Mouse (Mus musculus): ENCODE results near the gene Cd248.

The Cd248 gene

DNA sequence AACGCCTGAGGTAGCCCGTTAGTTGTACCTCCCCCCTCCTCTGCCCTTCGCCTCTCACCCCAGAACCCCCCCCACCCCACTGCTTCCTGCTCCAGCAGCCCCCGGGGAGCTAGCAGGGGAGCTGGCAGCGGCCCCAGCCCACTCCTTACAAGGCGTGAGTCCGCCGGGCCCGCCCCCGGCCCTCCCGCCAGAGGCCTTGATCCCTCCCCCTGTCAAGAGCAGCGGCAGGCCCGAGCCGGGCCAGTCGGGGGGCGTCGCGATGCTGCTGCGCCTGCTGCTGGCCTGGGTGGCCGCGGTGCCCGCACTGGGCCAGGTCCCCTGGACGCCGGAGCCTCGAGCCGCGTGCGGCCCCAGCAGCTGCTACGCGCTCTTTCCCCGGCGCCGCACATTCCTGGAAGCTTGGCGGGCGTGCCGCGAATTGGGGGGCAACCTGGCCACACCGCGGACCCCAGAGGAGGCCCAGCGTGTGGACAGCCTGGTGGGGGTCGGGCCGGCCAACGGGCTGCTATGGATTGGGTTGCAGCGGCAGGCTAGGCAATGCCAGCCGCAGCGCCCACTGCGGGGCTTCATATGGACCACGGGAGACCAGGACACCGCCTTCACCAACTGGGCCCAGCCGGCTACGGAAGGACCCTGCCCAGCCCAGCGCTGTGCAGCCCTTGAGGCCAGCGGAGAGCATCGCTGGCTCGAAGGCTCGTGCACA lies at the start of gene Cd248:
Cd248 (plus strand) TSS at position 212 of the 703 bp plus-strand sequence.
- DNase-seq (ENCODE audit: low read depth, low spot score), result peak; percentile 50
- H3K27me3 ChIP-seq (ENCODE audit: control insufficient read depth, insufficient read depth, low read length, poor library complexity, severe bottlenecking), result peaks cover 2% of the 10 kb centered on the region; the same call in 1 of the 2 replicates
- no peaks in the 10 kb centered on the region for H3K36me3 ChIP-seq (ENCODE audit: control insufficient read depth, insufficient read depth, low read length, poor library complexity, severe bottlenecking)

DNA sequence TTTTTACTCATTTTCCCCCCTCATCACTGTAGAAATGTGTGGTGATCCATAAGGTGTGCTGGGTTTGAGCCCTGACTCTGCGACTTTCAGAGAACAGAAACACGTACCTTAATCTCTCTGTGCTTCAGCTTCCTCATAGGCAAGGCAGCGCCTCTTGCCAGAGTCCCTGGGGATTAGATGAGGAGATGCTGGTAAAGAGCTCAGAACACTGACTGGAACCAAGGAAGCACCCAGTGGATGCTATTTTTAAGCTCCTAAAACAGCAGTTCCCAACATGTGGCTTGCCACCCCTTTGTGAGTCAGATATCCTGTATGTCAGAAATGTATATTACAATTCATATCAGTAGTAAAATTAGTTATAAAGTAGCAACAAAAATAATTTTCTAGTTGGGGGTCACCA lies 49.7 kb upstream of the Cd248 start:
- DNase-seq (ENCODE audit: low read depth, low spot score), result no peak
- Histone ChIP-seq H3K36me3 (ENCODE audit: control insufficient read depth, insufficient read depth, low read length, poor library complexity, severe bottlenecking) (no peaks in the 10 kb centered on the region), H3K27me3 (ENCODE audit: control insufficient read depth, insufficient read depth, low read length, poor library complexity, severe bottlenecking) (no peaks in the 10 kb centered on the region)

DNA sequence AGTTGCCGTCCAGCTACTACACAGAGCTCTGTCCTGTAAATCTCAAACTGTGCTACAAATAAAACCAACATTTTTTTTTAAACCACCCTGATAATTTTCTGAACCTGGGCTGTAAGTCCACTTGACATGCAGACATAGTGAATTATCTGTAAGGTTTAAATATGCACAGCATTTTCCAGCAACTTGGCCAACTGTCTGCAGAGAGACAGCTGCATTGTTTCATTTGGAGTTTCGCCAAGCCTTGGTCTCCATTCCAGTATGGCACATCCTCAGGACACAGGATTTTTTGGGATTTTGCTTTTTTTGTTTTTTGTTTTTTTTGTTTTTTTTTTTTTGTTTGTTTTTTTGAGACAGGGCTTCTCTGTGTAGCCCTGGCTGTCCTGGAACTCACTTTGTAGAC lies 46.5 kb upstream of the Cd248 start:
- H3K27me3 ChIP-seq (ENCODE audit: control insufficient read depth, insufficient read depth, low read length, poor library complexity, severe bottlenecking), result no peaks in the 10 kb centered on the region
- DNase-seq (ENCODE audit: low read depth, low spot score), result no peak
- H3K36me3 ChIP-seq (ENCODE audit: control insufficient read depth, insufficient read depth, low read length, poor library complexity, severe bottlenecking), result no peaks in the 10 kb centered on the region

DNA sequence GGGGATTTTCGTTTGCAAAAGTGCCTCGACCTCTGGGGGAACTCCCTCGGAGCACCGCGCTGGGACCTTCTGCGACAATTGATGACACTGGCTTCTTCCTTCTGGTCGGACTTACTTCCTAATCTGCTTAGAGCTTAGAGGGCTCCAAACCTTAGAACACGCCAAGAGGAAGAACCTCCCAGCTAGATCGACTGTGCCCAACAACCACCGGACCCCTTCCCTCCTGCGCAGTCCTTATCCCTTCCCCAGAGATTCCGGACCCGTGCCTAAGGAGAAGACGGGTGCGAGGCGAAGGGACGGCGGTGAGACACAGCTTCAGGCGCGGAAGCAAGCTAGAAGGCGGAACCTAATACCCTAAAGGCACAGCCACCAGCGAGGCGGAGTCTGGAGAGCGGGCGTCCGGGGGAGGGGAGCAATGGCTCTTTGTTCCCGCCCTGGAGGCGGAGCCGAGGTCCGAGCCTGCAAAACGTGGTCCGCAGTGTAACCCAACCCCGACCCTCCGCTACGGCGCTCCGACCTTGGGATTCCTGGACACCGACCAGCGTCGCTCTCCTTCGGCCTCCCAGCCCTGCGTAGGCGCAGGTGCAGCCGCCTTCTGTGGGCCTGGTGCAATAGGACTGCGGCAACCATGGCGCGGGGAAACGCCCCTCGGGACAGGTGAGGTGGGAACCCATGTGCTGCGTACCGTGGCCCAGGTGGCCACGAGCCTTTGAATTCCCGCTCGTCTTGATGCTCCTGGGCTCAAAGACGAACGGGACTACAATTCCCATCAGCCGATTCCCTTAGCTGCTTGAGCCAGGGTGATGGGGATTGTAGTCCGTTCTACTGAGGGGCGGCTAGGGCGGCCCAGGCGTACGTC lies 44.0 kb upstream of the Cd248 start, which contains the start of gene Slc29a2:
Slc29a2 (plus strand) TSS at position 240 of the 859 bp plus-strand sequence.
- H3K27me3 ChIP-seq (ENCODE audit: control insufficient read depth, insufficient read depth, low read length, poor library complexity, severe bottlenecking), result no peaks in the 10 kb centered on the region
- no peaks in the 10 kb centered on the region for H3K36me3 ChIP-seq (ENCODE audit: control insufficient read depth, insufficient read depth, low read length, poor library complexity, severe bottlenecking)
- peak; percentile 88 for DNase-seq (ENCODE audit: low read depth, low spot score)

DNA sequence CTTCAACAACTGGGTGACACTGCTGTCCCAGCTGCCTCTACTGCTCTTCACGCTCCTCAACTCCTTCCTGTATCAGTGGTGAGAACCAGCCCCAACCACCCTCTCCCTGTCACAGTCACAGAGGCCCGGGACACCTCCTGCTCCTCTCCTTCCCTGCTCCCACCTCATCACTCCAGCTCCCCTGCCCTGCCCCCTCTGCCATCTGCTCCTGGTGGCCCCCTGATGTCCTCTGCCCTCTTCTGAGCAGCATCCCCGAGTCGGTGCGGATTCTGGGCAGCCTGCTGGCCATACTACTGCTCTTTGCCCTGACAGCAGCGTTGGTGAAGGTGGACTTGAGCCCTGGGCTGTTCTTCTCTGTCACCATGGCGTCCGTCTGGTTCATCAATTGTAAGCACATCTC lies 41.8 kb upstream of the Cd248 start:
- H3K36me3 ChIP-seq (ENCODE audit: control insufficient read depth, insufficient read depth, low read length, poor library complexity, severe bottlenecking), result no peaks in the 10 kb centered on the region
- H3K27me3 ChIP-seq (ENCODE audit: control insufficient read depth, insufficient read depth, low read length, poor library complexity, severe bottlenecking), result no peaks in the 10 kb centered on the region
- DNase-seq (ENCODE audit: low read depth, low spot score), result no peak

DNA sequence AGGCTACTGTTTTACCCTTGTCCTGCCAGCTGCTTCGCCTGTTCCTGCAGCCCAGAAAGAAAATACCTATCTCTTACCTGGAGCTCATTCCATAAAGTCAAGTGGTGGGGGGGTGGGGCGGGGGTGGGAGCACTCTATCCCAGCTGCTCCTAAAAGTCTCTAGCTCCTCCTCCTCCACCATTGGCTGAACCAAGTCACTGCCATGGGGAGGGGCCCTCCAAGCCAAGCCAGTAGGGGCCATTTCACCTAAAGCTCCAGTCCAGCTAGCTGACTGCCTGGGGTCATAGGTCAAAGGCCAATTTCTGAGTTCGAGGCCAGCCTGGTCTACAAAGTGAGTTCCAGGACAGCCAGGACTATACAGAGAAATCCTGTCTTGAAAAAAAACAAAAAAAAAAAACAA lies 35.2 kb upstream of the Cd248 start:
- no peaks in the 10 kb centered on the region for H3K27me3 ChIP-seq (ENCODE audit: control insufficient read depth, insufficient read depth, low read length, poor library complexity, severe bottlenecking)
- no peak for DNase-seq (ENCODE audit: low read depth, low spot score)
- no peaks in the 10 kb centered on the region for H3K36me3 ChIP-seq (ENCODE audit: control insufficient read depth, insufficient read depth, low read length, poor library complexity, severe bottlenecking)

DNA sequence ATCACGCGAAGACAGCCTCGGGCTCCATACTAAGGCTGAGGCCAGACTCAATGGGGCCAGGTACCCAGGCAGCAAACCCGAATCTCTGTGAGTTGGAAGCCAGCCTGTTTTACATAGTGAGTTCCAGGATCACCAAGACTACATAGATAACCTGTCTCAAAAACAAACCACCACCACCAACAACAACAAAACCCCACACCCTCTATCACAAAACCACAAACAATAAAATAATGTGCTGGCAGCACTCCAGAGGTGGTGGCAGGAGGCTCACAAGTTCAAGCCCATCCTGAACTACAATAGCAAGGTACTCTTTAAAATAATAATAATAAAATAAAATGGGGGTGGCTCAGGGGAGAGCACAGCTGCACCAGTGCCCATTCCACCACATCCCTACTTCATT lies 31.3 kb upstream of the Cd248 start:
- H3K27me3 ChIP-seq (ENCODE audit: control insufficient read depth, insufficient read depth, low read length, poor library complexity, severe bottlenecking), result no peaks in the 10 kb centered on the region
- no peaks in the 10 kb centered on the region for H3K36me3 ChIP-seq (ENCODE audit: control insufficient read depth, insufficient read depth, low read length, poor library complexity, severe bottlenecking)
- no peak for DNase-seq (ENCODE audit: low read depth, low spot score)

DNA sequence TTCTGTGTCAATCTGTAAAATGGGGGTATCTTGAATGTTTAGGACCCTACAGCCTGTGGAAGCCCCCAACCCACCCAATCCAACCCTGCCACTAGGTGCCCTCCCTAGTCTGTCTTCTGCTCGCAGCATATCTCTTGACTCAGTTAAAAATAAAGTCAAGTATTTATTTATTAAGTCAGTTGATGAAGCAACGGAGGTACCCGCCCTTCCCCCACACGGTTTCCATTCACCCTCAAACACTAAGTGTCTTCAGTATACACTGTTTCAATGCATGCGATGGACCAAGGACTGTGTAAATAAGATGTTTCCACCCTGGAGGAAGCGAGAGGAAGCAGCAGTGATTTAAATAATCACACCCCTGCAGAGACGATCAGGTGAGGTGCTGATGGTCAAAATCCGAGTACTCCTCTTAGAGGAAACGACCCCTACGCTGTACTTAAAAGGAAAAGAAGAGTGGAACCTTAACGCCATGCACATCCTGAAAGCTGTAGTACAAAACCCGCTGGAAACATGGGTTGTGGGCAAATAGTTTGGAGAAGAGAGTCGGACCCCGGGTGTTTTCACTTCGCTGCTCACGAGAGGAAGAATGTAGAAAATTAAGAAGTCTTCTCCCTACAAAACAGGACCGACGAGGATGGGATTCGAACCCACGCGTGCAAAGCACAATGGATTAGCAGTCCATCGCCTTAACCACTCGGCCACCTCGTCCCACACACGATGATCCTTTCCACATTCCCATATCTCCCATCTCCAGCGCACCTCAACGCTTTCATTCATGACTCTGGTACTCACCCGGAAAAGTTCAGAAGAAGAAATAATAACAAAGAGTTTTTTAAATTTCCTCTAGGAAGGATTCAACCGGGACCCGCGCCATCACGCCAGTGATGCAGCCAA lies 30.0 kb upstream of the Cd248 start:
- no peaks in the 10 kb centered on the region for H3K27me3 ChIP-seq (ENCODE audit: control insufficient read depth, insufficient read depth, low read length, poor library complexity, severe bottlenecking)
- DNase-seq (ENCODE audit: low read depth, low spot score), result peak; percentile 49
- H3K36me3 ChIP-seq (ENCODE audit: control insufficient read depth, insufficient read depth, low read length, poor library complexity, severe bottlenecking), result no peaks in the 10 kb centered on the region

DNA sequence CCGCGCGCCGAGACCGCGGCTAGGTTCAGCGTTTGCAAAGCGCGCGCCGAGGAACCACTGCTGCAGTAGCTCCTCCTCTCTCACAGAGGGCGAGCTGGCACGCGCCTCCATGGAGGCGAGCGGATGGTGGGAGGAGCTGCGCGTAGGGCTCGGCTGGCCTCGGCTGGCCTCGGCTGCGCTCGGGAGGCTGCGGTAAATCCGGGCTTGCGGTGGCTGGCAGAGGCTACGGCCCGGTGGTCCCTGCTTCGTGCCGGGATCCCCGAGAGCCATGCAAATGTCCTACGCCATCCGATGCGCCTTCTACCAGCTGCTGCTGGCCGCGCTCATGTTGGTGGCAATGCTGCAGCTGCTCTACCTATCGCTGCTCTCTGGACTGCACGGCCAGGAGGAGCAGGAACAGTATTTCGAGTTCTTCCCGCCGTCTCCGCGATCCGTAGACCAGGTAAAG lies 29.1 kb upstream of the Cd248 start, which contains the start of the genes B4gat1 and AC124502.3:
B4gat1 (plus strand) TSS at position 118 of the 448 bp plus-strand sequence.
AC124502.3 (plus strand) TSS at position 183 of the 448 bp plus-strand sequence.
- DNase-seq (ENCODE audit: low read depth, low spot score), result peak; percentile 89
- Histone ChIP-seq H3K36me3 (ENCODE audit: control insufficient read depth, insufficient read depth, low read length, poor library complexity, severe bottlenecking) (no peaks in the 10 kb centered on the region), H3K27me3 (ENCODE audit: control insufficient read depth, insufficient read depth, low read length, poor library complexity, severe bottlenecking) (no peaks in the 10 kb centered on the region)

DNA sequence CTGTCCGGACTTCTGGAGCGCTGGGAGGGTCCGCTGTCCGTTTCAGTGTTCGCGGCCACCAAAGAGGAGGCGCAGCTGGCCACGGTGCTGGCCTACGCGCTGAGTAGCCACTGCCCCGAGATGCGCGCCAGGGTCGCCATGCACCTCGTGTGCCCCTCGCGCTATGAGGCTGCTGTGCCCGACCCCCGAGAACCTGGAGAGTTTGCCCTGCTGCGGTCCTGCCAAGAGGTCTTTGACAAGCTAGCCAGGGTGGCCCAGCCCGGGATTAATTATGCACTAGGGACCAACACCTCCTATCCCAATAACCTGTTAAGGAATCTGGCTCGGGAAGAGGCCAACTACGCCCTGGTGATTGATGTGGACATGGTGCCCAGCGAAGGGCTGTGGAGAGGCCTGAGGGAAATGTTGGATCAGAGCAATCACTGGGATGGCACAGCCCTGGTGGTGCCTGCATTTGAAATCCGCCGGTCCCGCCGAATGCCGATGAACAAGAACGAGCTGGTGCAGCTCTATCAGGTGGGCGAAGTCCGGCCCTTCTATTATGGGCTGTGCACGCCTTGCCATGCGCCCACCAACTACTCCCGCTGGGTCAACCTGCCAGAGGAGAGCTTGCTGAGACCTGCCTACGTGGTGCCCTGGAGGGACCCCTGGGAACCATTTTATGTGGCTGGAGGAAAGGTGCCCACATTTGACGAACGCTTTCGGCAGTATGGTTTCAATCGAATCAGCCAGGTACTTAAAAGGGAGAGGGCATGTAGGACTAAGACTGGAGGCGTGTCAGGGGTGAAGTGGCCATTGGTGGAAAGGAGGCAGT lies 28.4 kb upstream of the Cd248 start:
- H3K36me3 ChIP-seq (ENCODE audit: control insufficient read depth, insufficient read depth, low read length, poor library complexity, severe bottlenecking), result no peaks in the 10 kb centered on the region
- H3K27me3 ChIP-seq (ENCODE audit: control insufficient read depth, insufficient read depth, low read length, poor library complexity, severe bottlenecking), result no peaks in the 10 kb centered on the region
- DNase-seq (ENCODE audit: low read depth, low spot score), result no peak

DNA sequence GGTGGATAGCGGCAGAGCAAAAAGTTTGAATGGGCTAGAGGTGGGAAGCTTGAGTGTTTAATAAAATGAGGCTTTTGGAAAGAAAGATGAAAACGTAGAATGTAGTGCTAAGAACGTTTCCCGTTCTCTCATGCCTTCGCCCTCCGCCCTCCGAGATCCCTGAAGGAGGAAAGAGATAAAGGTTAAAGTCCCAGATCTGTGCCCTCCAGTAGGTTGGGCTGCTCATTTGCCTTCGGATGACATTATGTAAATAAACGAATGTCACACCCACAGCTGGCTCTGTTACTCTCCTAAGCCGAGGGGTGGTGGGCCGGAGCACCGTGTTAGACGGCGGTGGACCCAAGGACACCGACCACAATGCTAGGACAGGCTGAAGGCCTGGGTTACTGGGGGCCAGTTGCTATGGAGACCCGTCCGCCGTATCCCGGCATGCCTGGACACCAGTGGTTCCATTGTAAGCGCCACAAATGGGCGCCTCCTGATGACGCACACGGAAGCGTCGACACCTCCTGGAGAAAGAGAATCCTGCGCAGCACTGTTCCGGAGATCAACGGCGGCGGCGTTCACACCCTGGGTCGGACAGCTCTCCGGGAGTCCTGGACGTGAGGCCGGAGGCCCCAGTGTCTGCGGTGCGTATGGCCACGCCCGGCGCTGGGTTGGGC lies 26.9 kb upstream of the Cd248 start, which contains the start of gene Brms1:
Brms1 (plus strand) TSS at position 493 of the 662 bp plus-strand sequence.
- H3K36me3 ChIP-seq (ENCODE audit: control insufficient read depth, insufficient read depth, low read length, poor library complexity, severe bottlenecking), result peaks cover 3% of the 10 kb centered on the region; the same call in 1 of the 2 replicates
- peak; percentile 91 for DNase-seq (ENCODE audit: low read depth, low spot score)
- no peaks in the 10 kb centered on the region for H3K27me3 ChIP-seq (ENCODE audit: control insufficient read depth, insufficient read depth, low read length, poor library complexity, severe bottlenecking)

DNA sequence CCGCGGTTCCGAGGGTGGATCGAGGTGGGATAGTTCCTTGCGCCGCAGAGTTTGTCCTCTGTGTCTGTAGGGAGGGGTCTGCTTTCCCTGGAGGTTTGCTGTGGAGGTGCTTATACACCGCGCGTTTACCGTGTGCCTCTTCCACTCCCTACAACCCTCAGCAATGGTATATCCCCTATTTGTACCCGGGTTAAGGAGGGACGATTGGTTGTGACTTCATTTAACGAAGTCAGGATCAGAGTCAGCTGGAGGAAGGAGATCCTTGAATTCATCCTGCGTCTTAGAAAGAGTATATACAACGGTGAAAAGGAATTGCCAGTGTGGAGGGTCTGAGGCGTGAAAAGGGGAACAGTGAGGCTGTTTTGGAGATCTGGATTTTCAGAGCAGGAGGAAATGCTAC lies 26.3 kb upstream of the Cd248 start:
- Histone ChIP-seq H3K27me3 (ENCODE audit: control insufficient read depth, insufficient read depth, low read length, poor library complexity, severe bottlenecking) (no peaks in the 10 kb centered on the region), H3K36me3 (ENCODE audit: control insufficient read depth, insufficient read depth, low read length, poor library complexity, severe bottlenecking) (peaks cover 5% of the 10 kb centered on the region)
- DNase-seq (ENCODE audit: low read depth, low spot score), result no peak

DNA sequence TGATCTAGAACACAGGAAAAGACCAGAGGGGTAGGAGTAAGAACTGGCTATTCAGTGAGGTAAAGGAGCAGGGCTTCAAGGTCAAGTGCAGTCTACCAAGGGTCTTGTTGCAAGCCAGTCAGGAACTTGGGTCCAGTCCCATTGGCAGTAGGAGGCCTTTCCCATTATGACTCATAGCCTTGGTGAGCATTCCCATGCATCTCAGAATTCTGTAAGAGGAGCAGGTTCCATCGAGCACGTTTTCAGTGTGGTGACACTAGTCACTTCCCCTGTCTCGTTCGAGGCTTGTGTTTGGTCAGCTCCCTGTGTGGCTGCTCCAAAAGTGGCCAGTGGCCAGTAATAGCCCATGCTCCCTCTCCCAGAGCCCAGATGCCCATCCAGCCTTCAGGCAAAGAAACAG lies 22.3 kb upstream of the Cd248 start:
- no peaks in the 10 kb centered on the region for H3K27me3 ChIP-seq (ENCODE audit: control insufficient read depth, insufficient read depth, low read length, poor library complexity, severe bottlenecking)
- H3K36me3 ChIP-seq (ENCODE audit: control insufficient read depth, insufficient read depth, low read length, poor library complexity, severe bottlenecking), result peaks cover 14% of the 10 kb centered on the region
- no peak for DNase-seq (ENCODE audit: low read depth, low spot score)

Data from splenic B cell, adult 2 months (primary cell).